Mouse (Mus musculus) lung, embryonic 15.5 days (tissue): Measurements from ENCODE around the gene Ccdc183. TPM values are rescaled to one million over a fixed set of nuclear protein-coding genes. Genes with fewer than 3 reads are reported as not detected.

Source experiments
- ATAC-seq: fragments of 200-750 bp; cut with Nextera tagmentation; 2 replicates; pipeline ENCODE4 v1.8.0; 2017; ENCODE audit warnings: moderate number of reproducible peaks, borderline replicate concordance; ENCODE audit not compliant: low FRiP score, low TSS enrichment; ENCODE audit errors: extremely low read depth
- H3K27ac ChIP-seq: fragments of 300-500 bp; sonication (generic); 2 replicates; pipeline ENCODE4 v1.5.1; 2015; ENCODE audit warnings: moderate library complexity, mild to moderate bottlenecking, inconsistent platforms
- H3K27me3 ChIP-seq: fragments of 300-500 bp; sonication (generic); 2 replicates; pipeline ENCODE4 v1.6.1; 2015; ENCODE audit warnings: inconsistent platforms
- H3K36me3 ChIP-seq: fragments of 300-500 bp; sonication (generic); 2 replicates; pipeline ENCODE4 v1.6.1; 2015; ENCODE audit warnings: inconsistent platforms
- H3K4me1 ChIP-seq: fragments of 300-500 bp; sonication (generic); 2 replicates; pipeline ENCODE4 v1.6.1; 2015; ENCODE audit warnings: inconsistent platforms
- H3K4me2 ChIP-seq: fragments of 300-500 bp; sonication (generic); 2 replicates; pipeline ENCODE4 v1.6.1; 2015; ENCODE audit warnings: inconsistent platforms, mild to moderate bottlenecking, moderate library complexity
- H3K4me3 ChIP-seq: fragments of 300-500 bp; sonication (generic); 2 replicates; pipeline ENCODE4 v1.5.1; 2015; ENCODE audit warnings: mild to moderate bottlenecking, inconsistent platforms
- H3K9ac ChIP-seq: fragments of 300-500 bp; sonication (generic); 2 replicates; pipeline ENCODE4 v1.6.1; 2015; ENCODE audit warnings: inconsistent platforms
- H3K9me3 ChIP-seq: fragments of 300-500 bp; sonication (generic); 2 replicates; pipeline ENCODE4 v1.6.1; 2016; ENCODE audit warnings: inconsistent platforms
- WGBS: fragments of 180-500 bp; shearing (Covaris S2); methylation state at CpG from one replicate; pipeline ENCODE4 v1.1.7; 2015; 5-methylcytosine and 5-hydroxymethylcytosine counted together
- polyA plus RNA-seq: library from polyadenylated mRNA; unstranded; fragments of >200 nt; fragmentation: Nextera tagmentation; extraction: Ambion mirVana; gene quantifications from 2 replicates; pipeline ENCODE4 v1.2.1, GENCODE M21; 2015

The Ccdc183 gene
- polyA plus RNA-seq, 1 experiment from 2014 or later, result 0.17 TPM

DNA sequence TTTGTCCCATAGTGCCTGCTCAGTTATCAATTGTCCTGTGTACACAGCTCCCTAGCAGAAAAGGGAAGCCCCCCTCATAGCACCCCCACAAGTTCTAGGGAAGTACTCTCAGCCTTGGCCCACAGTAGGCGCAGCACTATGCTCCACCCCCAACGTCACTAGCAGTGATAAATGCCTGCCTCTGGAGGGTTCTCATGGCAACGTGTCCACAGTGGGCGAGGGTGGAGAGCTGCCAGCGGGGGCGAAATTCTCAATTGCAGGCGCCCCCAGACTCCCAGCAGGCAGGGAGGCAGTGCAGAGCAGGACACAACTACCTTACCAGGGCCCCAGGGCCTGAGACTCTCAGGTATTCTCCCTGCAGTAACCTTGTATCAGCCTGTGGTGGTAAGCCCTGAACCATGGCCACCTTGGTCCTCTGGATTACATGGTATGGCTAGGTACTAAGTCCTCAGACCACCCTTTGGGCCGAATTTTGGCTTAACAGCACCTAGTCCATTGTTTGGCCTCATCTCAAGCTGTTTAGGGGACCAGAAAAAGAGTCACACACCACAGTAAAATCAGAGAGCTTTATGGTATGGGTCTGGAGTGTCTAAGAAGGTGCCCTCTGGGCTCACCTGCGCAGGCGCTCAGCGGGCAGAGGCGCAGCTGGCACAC is 34.9 kb downstream of the Ccdc183 start:
- WGBS, result 42% methylated on average over 12 of the region's 12 CpGs
- H3K4me1 ChIP-seq, result peaks cover 45% of the 10 kb centered on the region
- no peak overlapping the region for H3K9ac ChIP-seq
- no peak overlapping the region for H3K4me2 ChIP-seq
- no peak; the same call in 1 of the 2 replicates for ATAC-seq
- H3K36me3 ChIP-seq, result peaks cover 39% of the 10 kb centered on the region
- no peak overlapping the region for H3K4me3 ChIP-seq
- no peaks in the 10 kb centered on the region for H3K9me3 ChIP-seq
- H3K27ac ChIP-seq, result no peak overlapping the region
- H3K27me3 ChIP-seq, result peaks cover 38% of the 10 kb centered on the region

DNA sequence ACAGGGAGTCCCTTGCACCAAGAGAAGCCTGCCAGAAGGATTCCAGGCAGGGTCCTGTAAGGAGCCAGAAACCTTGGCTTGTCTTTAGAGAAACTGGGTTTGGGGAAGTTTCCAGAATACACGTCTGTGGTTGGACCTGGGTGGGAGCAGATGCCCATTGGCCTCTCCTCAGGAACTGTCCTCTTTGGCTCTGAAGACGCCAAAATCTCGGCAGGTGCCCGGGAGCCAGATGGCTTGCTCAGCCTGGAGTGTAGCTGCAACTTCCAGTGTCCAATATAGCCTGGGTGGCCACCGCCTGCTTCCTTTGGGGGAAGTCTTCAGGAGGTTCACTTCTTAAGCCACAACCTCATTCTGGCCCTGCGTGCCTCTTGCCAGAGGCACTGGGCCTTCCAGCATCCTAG is 35.6 kb downstream of the Ccdc183 start:
- H3K4me1 ChIP-seq, result peaks cover 52% of the 10 kb centered on the region
- no peak overlapping the region; the same call in 1 of the 2 replicates for H3K4me2 ChIP-seq

GRCm38 (mm10) chr2:25581294-25581864 is 36.1 kb downstream of the Ccdc183 start, which contains the start of gene Ajm1:
TSS of gene Ajm1 (minus strand) at chr2:25581757.
- Histone ChIP-seq H3K36me3 (peaks cover 28% of the 10 kb centered on the region), H3K27ac (no peak within 1 kb of the TSS), H3K9me3 (no peaks in the 10 kb centered on the region), H3K4me3 (peak within 1 kb of the TSS; percentile 34), H3K4me2 (peak within 1 kb of the TSS; percentile 69), H3K9ac (0 out of 2 replicates have a peak within 1 kb of the TSS, but pooled peaks have one; percentile 14), H3K27me3 (peaks cover 50% of the 10 kb centered on the region), H3K4me1 (peaks cover 56% of the 10 kb centered on the region)
- peak; percentile 27 for ATAC-seq
- 6% methylated on average over 19 of the region's 19 CpGs for WGBS

More for the DNA sequence above, 35.6 kb downstream of the Ccdc183 start:
- peaks cover 32% of the 10 kb centered on the region for H3K36me3 ChIP-seq
- no peak overlapping the region for H3K4me3 ChIP-seq
- WGBS, result 21% methylated on average over 6 of the region's 6 CpGs
- no peaks in the 10 kb centered on the region for H3K9me3 ChIP-seq
- peaks cover 45% of the 10 kb centered on the region for H3K27me3 ChIP-seq
- H3K27ac ChIP-seq, result no peak overlapping the region
- ATAC-seq, result no peak
- no peak overlapping the region for H3K9ac ChIP-seq

- no peak for ATAC-seq
- Histone ChIP-seq H3K4me1 (peaks cover 63% of the 10 kb centered on the region), H3K27me3 (peaks cover 57% of the 10 kb centered on the region), H3K9ac (no peak overlapping the region), H3K27ac (no peak overlapping the region), H3K9me3 (no peaks in the 10 kb centered on the region), H3K4me2 (peak overlapping the region; percentile 69; the same call in 1 of the 2 replicates), H3K36me3 (peaks cover 25% of the 10 kb centered on the region), H3K4me3 (no peak overlapping the region; the same call in 1 of the 2 replicates)
- 40% methylated on average over 6 of the region's 6 CpGs for WGBS
Observed at GRCm38 (mm10) chr2:25580621-25581101, 36.8 kb downstream of the Ccdc183 start.

- Histone ChIP-seq H3K4me2 (peak overlapping the region; percentile 44), H3K36me3 (peaks cover 18% of the 10 kb centered on the region), H3K9ac (no peak overlapping the region), H3K4me3 (peak overlapping the region; percentile 22), H3K4me1 (peaks cover 67% of the 10 kb centered on the region), H3K27ac (no peak overlapping the region), H3K27me3 (peaks cover 58% of the 10 kb centered on the region), H3K9me3 (no peaks in the 10 kb centered on the region)
- 3% methylated on average over 27 of the region's 27 CpGs for WGBS
- no peak for ATAC-seq
Observed at GRCm38 (mm10) chr2:25579737-25580460, 37.6 kb downstream of the Ccdc183 start.

- no peak for ATAC-seq
- H3K4me3 ChIP-seq, result peak overlapping the region; percentile 22
- H3K27me3 ChIP-seq, result peaks cover 58% of the 10 kb centered on the region
- H3K9me3 ChIP-seq, result no peaks in the 10 kb centered on the region
- H3K4me2 ChIP-seq, result peak overlapping the region; percentile 44
- 5% methylated on average over 77 of the region's 77 CpGs for WGBS
- no peak overlapping the region for H3K9ac ChIP-seq
- H3K36me3 ChIP-seq, result peaks cover 9% of the 10 kb centered on the region; the same call in 1 of the 2 replicates
- no peak overlapping the region for H3K27ac ChIP-seq
- H3K4me1 ChIP-seq, result peaks cover 69% of the 10 kb centered on the region
Observed at GRCm38 (mm10) chr2:25578796-25579736, 38.4 kb downstream of the Ccdc183 start.

DNA sequence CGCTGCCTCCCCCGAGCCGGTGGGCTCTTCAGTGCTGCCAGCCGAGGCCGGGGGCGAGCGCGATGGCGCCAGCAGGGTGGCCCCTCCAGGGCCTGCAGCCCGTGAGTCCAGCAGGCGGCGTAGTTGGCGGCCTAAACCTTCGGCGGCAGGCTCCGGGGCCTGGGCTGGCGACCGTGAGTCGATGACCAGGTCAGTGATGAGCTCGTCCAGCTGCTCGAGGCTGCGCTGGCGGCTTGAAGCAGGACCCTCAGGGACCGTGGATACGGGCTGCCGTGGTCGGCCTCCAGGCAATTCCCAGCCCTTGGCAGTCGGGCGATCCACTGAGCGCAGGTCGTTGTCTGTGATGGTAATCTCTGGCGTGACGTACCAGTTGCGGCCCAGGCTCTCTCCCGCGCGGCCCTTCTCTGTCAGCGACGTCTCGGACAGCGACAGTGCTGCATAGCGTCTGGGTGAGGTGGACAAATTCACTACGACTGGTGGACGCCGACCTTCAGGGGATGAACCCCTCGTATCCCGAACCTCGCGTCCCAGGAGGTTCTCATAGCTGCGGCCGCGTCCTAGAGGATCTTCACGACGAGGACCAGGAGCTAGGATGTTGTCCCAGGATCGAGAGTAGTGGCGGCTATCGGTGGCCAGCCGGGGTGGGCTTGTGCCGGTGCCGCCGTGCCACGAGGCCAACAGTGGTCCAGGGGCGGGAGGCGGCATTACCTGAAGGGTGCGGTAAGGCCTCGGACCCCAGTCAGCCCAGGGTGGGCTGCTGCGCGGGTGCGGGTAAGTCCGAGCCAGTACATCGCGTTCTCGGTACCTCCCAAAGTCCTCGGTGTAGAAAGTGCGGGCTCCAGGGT is 39.3 kb downstream of the Ccdc183 start:
- Histone ChIP-seq H3K36me3 (peaks cover 1% of the 10 kb centered on the region; the same call in 1 of the 2 replicates), H3K4me2 (peak overlapping the region; percentile 46), H3K27ac (no peak overlapping the region), H3K27me3 (peaks cover 58% of the 10 kb centered on the region), H3K9ac (no peak overlapping the region), H3K9me3 (no peaks in the 10 kb centered on the region), H3K4me1 (peaks cover 78% of the 10 kb centered on the region), H3K4me3 (peak overlapping the region; percentile 22)
- ATAC-seq, result no peak
- 5% methylated on average over 75 of the region's 75 CpGs for WGBS

GRCm38 (mm10) chr2:25576965-25577891 is 40.2 kb downstream of the Ccdc183 start:
- H3K9ac ChIP-seq, result no peak overlapping the region

DNA sequence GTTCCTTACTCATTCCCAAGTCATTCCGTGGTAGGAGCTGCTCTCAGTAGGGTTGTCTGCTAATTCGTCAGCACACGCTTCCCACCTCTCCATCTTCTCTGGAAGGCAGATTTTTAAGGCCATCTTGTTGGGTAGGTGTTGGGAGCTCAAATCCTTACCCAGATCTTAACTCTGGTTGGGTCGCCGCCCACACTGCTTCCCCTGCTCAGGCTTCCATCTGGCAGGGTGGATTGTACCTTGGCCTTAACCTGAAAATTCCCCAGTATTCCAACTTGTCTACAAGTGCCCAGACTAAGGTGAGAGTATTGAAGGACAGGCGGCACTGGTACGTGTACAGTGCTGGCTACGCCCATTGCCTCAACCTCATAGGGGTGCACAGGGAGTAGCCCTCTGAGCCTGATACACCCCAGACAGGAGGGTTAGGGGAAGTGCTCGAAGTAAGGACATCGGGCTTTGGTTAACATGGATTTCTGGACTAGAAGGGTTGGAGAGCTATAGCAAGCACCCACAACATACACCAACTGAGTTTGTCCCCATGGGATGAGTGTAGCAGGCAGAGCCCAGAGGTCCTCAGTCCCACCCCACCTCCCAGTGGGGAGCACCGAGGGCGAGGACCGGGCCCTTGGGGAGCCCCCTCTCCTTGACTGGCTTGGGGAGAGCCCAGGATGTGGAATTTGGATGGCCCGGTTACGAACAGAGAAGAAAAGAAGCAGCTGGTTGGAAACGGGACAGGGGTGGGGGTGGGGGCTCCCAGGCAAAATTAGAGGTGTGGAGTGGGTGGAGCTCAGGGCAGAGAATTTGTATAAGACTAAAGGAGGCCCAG is 41.2 kb downstream of the Ccdc183 start:
- ATAC-seq, result no peak
- Histone ChIP-seq H3K27ac (no peak overlapping the region), H3K4me1 (peaks cover 64% of the 10 kb centered on the region), H3K36me3 (peaks cover 10% of the 10 kb centered on the region; the same call in 1 of the 2 replicates), H3K4me3 (no peak overlapping the region), H3K4me2 (peak overlapping the region; percentile 82), H3K9me3 (no peaks in the 10 kb centered on the region), H3K9ac (no peak overlapping the region), H3K27me3 (peaks cover 57% of the 10 kb centered on the region)
- 79% methylated on average over 16 of the region's 16 CpGs for WGBS

More at GRCm38 (mm10) chr2:25576965-25577891, 40.2 kb downstream of the Ccdc183 start:
- Histone ChIP-seq H3K4me2 (peak overlapping the region; percentile 46), H3K4me3 (peak overlapping the region; percentile 22), H3K4me1 (peaks cover 73% of the 10 kb centered on the region), H3K9me3 (no peaks in the 10 kb centered on the region), H3K36me3 (0 out of 2 replicates have a peak, but pooled peaks cover 7% of the 10 kb centered on the region), H3K27me3 (peaks cover 58% of the 10 kb centered on the region), H3K27ac (no peak overlapping the region)
- WGBS, result 13% methylated on average over 92 of the region's 92 CpGs
- no peak for ATAC-seq
